18 mouse cellular contexts compared by ENCODE assay signal in genomic region chr16:43256900-43257281, GRCm38 (mm10).
"Had no signal": no experiment of that assay in that cellular context is flagged by ENCODE, and none has a peak within 500 bp of the region (broad histone marks: within the 10 kb centered on the region; RNA-seq: fewer than 3 reads in every experiment).

No protein-coding gene starts in this region.

- H3K4me2 ChIP-seq: lung, embryonic 14.5 days; midbrain, embryonic 12.5 days; neural tube, embryonic 13.5 days; neural tube, embryonic 15.5 days had no signal

- H3K4me1 ChIP-seq: midbrain, embryonic 12.5 days; neural tube, embryonic 13.5 days; neural tube, embryonic 15.5 days had no signal

- H3K9ac ChIP-seq: lung, embryonic 14.5 days; midbrain, embryonic 12.5 days; neural tube, embryonic 13.5 days; neural tube, embryonic 15.5 days had no signal

- H3K9me3 ChIP-seq: midbrain, embryonic 10.5 days; midbrain, embryonic 12.5 days; neural tube, embryonic 13.5 days; neural tube, embryonic 15.5 days had no signal

- H3K36me3 ChIP-seq: midbrain, embryonic 10.5 days; midbrain, embryonic 12.5 days; neural tube, embryonic 13.5 days; neural tube, embryonic 15.5 days had no signal

- H3K27me3 ChIP-seq: midbrain, embryonic 12.5 days; neural tube, embryonic 13.5 days; neural tube, embryonic 15.5 days had no signal

- DNase-seq: lung, adult 18-20 months; lung, embryonic 14.5 days; lung, postnatal 4 days; midbrain, embryonic 14.5 days; retina, postnatal 1 day; right cerebral cortex, adult 18-20 months; right cerebral cortex, postnatal 25 days; right cerebral cortex, postnatal 4 days; spleen, adult 18-20 months; thymus, adult 18-20 months; thymus, postnatal 14 days; thymus, postnatal 36 days had no signal

- H3K4me3 ChIP-seq: midbrain, embryonic 10.5 days; midbrain, embryonic 12.5 days; myocyte; neural tube, embryonic 13.5 days; neural tube, embryonic 15.5 days had no signal

- ATAC-seq: midbrain, embryonic 16.5 days had no signal

- H3K27ac ChIP-seq: midbrain, embryonic 10.5 days; midbrain, embryonic 12.5 days; neural tube, embryonic 13.5 days; neural tube, embryonic 15.5 days had no signal
